Mouse (Mus musculus) inflammation-experienced regulatory T-cells, adult 16 weeks (primary cell): ENCODE data around the gene Otor. TPM values are rescaled to one million over a fixed set of nuclear protein-coding genes. Genes with fewer than 3 reads are reported as not detected.

Experiments
- polyA plus RNA-seq: library from polyadenylated mRNA; unstranded; fragments of 100-300 nt; shearing (Covaris generic); gene quantifications from one replicate; pipeline ENCODE4 v1.2.1, GENCODE M21; 2017

Otor gene
- polyA plus RNA-seq = not detected

DNA sequence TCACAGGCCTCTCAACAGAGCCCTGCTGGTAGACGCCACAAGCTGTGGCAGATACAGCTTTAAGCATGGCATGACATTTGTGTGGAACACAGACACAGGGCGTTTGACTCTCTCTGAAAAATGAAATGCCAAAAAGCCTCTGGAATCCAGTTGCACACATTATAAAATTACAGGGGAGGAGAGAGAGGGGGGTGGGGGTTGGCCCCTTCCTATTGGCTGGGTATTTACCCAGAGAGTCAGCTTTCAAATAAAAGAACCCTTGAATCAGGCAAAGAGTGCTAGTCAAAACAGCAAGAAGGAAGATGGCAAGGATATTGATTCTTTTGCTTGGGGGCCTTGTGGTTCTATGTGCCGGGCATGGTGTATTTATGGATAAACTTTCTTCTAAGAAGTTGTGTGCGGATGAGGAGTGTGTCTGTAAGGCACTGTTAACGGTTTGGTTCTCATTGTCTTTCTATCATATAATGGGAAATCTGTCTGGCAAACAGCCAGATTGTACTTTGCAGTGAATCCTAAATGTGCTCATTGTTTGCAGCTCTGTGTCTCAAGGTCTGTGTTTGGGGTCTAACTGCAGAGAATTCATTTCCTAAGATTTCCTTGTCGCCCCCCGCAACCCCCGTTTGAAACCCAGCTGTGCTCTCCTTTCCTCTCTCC is at the start of gene Otor:
TSS of gene Otor (plus strand) at position 276 of the 654 bp plus-strand sequence.

DNA sequence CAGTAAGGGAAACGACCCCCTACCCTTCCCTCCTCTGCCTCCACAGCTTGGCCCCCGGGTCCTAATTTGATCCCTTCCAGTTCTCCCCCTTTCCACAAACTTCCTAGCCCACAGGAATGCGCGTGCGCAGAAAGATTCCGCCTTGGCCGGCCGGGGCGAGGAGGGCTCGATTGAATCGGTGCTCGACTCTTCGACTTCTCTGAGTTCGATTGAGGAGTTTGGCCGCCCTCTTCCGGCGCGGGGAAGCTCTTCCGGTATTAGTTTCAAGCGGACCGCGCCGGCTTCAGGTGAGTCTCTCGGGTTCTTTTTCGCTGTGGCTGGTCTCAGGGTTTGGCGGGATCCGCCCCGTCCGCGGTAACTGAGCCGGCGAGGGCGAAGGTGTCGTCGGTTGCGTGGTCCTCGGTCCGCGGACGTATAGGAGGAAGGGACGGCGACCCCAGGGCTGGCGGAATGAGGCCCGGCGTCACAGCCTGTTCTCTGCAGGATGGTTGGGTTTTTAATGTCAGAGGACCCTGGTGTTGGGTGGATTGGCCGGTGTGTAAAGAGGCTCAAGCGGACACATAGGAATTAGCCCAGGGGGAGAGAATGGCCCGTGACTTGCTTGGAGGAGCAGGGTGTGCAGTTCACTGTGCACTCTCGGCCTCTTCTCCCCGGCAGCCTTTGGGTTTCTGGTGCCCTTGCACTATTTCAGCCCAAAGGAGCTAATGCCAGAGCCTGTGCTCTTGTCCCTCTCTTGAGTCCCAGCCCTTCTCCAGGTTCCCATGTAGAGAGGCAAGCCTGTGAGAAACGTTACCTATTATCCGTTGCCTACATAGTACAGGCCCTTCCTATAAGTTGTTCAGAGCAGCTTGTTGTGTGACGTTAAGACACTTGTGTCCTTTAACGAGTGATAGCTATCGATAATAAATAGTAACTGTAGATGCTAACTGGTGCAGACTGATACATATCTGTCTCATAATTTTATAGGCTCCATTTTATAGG is 15.2 kb upstream of the Otor start, which contains the start of gene Snrpb2:
TSS of gene Snrpb2 (plus strand) at position 228 of the 981 bp plus-strand sequence.

Other genes starting within 250 kb of the Otor start
- 21.7 TPM for gene Kif16b, start 176.9 kb upstream of the Otor start, polyA plus RNA-seq
- 70.2 TPM for gene Snrpb2, start 15.4 kb upstream of the Otor start, polyA plus RNA-seq